Mouse (Mus musculus): ENCODE results near the gene Pithd1.
A peak's percentile ranks its signal among the peaks of the same experiment; 100 is the strongest.
"Not testable (repeated sequence)": the region's sequence is repeated elsewhere in the genome, so short reads cannot be mapped to it uniquely, and the experiment has no call there.

The Pithd1 gene

GRCm38 (mm10) chr4:135960717-135961116 is 26.3 kb downstream of the Pithd1 start:
- DNase-seq: peak; percentile 85

GRCm38 (mm10) chr4:135958354-135958753 is 28.7 kb downstream of the Pithd1 start:
- DNase-seq: no peak

DNA sequence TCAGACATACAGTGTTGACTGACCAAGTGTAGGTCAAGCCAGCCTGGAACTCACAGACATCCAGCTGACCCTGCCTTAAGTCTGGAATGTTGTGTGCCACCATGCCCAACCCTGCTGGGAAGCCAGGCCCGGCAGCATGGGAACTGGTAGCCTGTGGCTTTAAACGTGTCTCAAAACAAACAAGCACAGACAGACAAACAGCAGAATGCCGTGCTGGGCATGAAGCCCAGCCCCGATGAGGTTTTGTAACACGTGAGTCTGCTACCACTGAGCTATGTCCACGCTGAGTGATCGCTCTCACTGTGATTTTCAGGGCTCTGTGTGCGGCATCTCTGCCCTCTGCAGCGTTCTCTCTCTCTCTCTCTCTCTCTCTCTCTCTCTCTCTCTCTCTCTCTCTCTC is 31.2 kb downstream of the Pithd1 start:
- no peak for DNase-seq

GRCm38 (mm10) chr4:135954241-135954640 is 32.8 kb downstream of the Pithd1 start:
- DNase-seq: peak; percentile 75

DNA sequence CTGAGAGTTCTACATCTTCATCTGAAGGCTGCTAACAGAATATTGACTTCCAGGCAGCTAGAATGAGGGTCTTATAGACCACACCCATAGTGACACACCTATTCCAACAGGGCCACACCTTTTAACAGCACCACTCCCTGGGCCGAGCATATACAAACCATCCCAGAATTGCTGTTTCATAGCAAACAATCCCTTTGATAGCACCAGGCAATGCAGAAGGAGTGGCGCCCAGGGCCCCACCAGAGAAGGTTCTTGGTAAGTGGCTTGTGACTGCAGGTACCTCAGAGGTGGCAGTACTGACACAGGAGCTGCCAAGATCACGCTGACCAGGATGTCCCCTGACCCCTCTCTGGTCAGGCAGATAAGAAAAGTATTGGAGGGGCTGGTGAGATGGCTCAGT is 33.9 kb downstream of the Pithd1 start:
- no peak for DNase-seq

GRCm38 (mm10) chr4:135951505-135951904 is 35.6 kb downstream of the Pithd1 start:
- DNase-seq: no peak

GRCm38 (mm10) chr4:135950365-135950764 is 36.7 kb downstream of the Pithd1 start:
- no peak for DNase-seq

- DNase-seq: no peak
Measured at GRCm38 (mm10) chr4:135949911-135950310, 37.2 kb downstream of the Pithd1 start.

- DNase-seq: no peak
Measured at GRCm38 (mm10) chr4:135949475-135949874, 37.6 kb downstream of the Pithd1 start.

- DNase-seq: no peak
Measured at GRCm38 (mm10) chr4:135948142-135948541, 38.9 kb downstream of the Pithd1 start.

- DNase-seq: no peak
Measured at GRCm38 (mm10) chr4:135946659-135947301, 40.3 kb downstream of the Pithd1 start.

DNA sequence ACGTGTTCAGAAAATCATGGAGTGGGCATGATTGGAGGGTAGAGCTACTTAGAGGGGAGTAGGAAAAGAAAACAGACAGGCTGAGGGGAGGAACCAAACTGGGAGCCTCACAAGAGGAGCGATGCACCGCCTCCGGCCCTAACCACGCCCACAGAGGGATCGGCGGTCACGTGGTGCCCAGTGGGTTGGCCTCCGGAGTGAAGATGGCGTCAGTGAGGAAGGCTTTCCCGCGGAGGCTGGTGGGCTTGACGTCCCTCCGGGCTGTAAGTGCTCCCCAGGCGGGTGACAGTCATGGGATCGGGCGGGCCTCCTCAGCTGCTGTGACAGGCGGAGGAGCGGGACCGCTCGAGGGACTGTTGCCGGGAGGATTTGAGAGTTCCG is 40.8 kb downstream of the Pithd1 start, which contains the start of gene Hmgcl:
Gene Hmgcl (plus strand): TSS at position 171 of the 381 bp plus-strand sequence.
- peak; percentile 94 for DNase-seq

- DNase-seq: no peak
Measured at GRCm38 (mm10) chr4:135945706-135946105, 41.4 kb downstream of the Pithd1 start.

- no peak for DNase-seq
Measured at GRCm38 (mm10) chr4:135943389-135943788, 43.7 kb downstream of the Pithd1 start.

DNA sequence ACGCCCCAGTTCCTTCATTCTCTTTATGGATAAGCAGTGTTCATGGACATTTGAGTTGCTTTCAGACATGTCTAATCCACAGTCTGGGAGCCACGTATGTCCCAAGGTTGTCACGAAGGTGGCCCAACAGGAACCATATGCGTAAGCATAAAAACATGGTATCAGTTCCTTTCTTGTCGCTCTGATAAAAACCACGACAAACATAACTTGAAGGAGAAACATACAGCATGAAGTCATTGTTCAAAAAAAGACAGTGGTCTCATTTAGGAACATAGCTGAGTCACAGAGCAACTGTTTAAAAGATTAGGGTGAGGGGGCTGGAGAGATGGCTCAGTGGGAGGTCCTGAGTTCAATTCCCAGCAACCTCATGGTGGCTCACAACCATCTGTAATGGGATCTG is 44.9 kb downstream of the Pithd1 start:
- DNase-seq: no peak

DNA sequence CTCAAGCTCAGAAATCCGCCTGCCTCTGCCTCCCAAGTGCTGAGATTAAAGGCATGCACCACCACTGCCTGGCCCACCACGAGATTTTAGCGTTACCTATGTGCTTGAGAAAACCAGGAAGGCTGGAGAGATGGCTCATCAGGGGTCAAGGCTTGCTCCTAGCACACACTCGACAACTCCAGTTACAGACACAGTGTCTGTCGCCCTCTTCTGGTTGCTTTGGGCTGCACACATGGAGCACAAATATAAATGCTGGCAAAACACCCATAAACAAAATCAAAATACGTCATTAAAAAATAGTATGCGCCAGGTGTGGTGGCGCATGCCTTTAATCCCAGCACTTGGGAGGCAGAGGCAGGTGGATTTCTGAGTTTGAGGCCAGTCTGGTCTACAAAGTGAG is 46.0 kb downstream of the Pithd1 start:
- DNase-seq: not testable (repeated sequence)

GRCm38 (mm10) chr4:135938858-135939257 is 48.2 kb downstream of the Pithd1 start:
- no peak for DNase-seq

DNA sequence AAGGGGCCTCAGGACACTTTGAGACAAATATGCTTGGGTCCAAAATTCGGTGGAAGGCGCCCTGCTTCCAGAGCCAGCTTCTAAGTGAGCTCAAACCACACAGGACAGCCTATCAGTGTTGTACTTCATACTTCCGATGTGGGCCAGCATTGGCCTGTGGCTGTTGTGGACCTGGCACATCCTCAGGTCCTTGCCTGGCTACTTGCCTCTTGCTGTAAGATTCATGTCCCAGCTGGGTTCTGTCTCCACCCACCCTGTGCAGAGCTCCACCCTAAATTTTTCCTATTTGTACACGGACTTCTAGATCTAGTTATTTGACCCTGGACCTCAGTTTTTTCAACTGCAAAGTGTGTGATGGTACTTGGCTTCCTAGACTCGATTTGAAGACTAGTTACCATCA is 51.6 kb downstream of the Pithd1 start:
- no peak for DNase-seq

GRCm38 (mm10) chr4:135934708-135935500 is 52.2 kb downstream of the Pithd1 start:
- DNase-seq: no peak

DNA sequence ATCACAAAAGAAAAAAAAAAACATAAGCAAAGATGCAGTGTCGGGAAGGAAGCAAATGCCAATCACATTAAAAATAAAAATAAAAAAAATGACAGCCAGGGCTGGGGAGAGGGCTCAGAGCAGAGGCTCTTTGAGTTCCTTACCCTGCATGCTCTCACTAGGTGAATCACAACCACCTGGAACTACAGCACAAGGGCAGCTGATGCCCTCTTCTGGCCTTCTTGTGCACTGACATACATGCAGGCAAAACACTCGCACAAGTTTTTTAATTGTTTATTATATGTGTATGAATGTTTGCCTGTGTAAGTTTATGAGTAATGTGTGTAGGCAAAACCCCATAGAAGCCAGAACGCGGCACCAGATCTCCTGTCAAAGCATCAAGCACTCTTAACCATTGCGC is 55.2 kb downstream of the Pithd1 start:
- no peak for DNase-seq

GRCm38 (mm10) chr4:135930239-135930638 is 56.8 kb downstream of the Pithd1 start:
- no peak for DNase-seq

- DNase-seq: no peak
Measured at GRCm38 (mm10) chr4:135929828-135930227, 57.2 kb downstream of the Pithd1 start.

DNA sequence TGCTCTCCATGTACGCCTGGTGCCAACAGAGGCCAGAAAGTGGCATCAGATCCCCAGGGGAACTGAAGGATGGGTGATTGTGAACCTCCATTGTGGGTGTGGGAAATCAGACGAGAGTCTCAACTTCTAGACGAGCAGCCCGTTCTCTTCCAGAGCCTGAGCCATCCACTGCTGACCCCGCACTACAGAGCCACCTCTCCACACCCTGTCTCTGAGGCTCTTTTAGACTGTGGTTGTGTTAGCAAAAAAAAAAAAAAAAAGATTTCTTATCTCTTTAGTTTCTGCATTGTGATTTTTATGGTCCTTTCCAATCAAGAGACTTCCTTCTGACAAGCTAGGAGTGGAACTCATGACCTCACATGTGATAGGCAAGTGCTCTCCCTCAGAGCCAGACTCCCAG is 57.7 kb downstream of the Pithd1 start:
- no peak for DNase-seq

GRCm38 (mm10) chr4:135928376-135928775 is 58.7 kb downstream of the Pithd1 start:
- no peak for DNase-seq

All from right cerebral cortex, postnatal 14 days (tissue).